Mouse (Mus musculus) heart, adult 18-20 months (tissue): ENCODE measurements around the gene Kcnb1. TPM values are rescaled to one million over a fixed set of nuclear protein-coding genes. Genes with fewer than 3 reads are reported as not detected.
"Not testable (repeated sequence)": the region's sequence is repeated elsewhere in the genome, so short reads cannot be mapped to it uniquely, and the experiment has no call there.

ENCODE experiments used
- DNase-seq, 2 experiments: peaks; one replicate each; pipeline ENCODE4 v3.0.0; 2021 to 2022; ENCODE audit warnings: mixed read lengths in 1 of 2
- total RNA-seq, 2 experiments: library from RNA; stranded (reverse); gene quantifications; 2 replicates each; pipeline ENCODE4 v1.2.3; 2021

Gene Kcnb1
- total RNA-seq, 2 experiments from 2014 or later = 32.8 to 36.1 TPM

DNA sequence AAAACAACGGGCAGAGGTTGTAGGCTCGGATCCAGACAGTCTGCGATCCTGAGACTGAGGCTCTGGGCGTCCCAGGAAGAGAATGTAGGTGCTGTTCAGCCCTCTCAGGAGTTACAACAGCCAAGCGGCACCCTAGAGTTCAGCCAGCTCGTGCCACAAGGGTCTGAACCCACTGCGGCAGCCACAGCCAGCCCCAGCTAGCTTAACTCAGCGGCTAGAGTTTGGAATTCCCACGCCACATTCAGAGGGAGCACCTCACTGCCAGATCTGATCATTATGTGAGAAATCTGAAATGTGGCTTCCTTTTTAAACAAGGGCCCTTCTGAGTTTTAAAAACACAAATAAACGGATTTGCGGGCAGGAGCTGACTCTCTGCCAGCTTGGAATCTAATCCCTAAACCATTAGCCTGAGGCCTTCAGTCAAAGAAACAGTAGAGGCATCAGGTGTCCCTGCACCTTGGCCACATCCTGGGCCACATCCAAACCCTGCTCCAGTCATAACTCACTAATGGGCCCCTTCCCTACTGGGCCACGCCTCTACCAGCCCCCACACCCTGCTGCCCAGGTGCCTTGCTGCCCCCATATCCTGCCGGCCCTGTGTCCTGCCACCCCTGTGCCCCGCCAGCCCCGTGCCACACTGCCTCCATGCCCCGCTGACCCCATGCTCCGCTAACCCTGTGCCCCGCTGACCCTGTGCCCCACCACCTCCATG, 16.1 kb upstream of the Kcnb1 start:
- no peak for DNase-seq

DNA sequence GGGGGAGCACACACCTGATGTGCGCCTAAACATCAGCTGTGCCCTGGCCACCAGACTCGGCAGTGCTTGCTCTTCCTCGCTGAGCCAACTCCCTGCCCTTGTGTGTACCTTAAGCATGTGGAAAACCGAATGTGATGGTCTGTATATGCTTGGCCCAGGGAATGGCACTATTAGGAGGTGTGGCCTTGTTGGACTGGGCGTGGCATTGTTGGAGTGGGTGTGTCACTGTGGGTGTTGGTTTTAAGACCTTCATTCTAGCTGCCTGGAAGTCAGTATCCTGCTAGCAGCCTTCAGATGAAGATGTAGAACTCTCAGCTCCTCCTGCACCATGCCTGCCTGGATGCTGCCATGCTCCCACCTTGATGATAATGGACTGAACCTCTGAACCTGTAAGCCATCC, 14.7 kb upstream of the Kcnb1 start:
- not testable (repeated sequence) for DNase-seq

- no peak for DNase-seq
These were observed 13.7 kb upstream of the Kcnb1 start for GRCm38 (mm10) chr2:167203505-167204166.

- no peak for DNase-seq
These were observed 11.7 kb upstream of the Kcnb1 start for GRCm38 (mm10) chr2:167201463-167202291.

DNA sequence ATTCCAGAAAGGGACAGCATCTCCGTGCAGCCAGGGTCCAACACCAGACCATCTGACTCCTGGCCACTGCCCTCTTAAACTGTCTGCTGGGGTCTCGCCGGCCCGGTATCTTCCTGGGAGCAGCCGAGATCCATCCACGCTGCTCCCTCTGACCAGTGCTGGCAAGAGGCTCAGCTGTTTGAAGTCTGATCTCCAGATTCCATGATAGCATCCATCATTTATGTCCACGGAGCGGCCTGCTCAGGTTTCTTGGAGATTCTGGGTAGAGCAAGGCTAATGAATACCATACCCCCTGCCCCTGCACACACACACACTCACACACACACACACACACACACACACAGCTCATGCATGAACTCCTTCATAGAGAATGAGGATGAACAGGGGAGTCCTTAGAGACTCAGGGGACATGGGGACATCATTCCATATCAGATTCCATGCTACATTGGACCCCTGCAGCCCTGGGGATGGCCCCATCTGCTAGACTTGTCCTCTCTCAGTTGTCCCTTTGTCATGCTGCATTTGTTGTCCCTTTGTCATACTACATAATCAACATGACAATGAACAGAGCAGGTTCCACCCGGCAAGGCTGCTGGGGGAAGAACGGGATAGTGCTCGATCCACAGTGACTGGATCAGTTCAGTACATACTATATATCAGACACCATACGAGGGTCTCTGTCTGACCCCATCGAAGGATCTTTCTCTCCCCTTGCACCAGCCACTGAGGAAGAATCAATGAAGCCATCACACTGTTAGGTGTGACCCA, 8.9 kb upstream of the Kcnb1 start:
- DNase-seq = no peak

GRCm38 (mm10) chr2:167193361-167193760, 3.4 kb upstream of the Kcnb1 start:
- DNase-seq = peak in 1 of 2 experiments; percentile 67

- peak; percentile 71 for DNase-seq
These were observed 472 bp downstream of the Kcnb1 start for GRCm38 (mm10) chr2:167189291-167190075.

- peak; percentile 87 to 94 for DNase-seq
These were observed 1.4 kb downstream of the Kcnb1 start for GRCm38 (mm10) chr2:167188315-167189207.

- DNase-seq = no peak
These were observed 2.8 kb downstream of the Kcnb1 start for GRCm38 (mm10) chr2:167187119-167187518.

- no peak for DNase-seq
These were observed 3.4 kb downstream of the Kcnb1 start for GRCm38 (mm10) chr2:167186544-167186943.

- DNase-seq = no peak
These were observed 4.0 kb downstream of the Kcnb1 start for GRCm38 (mm10) chr2:167186003-167186402.

GRCm38 (mm10) chr2:167185432-167185831, 4.5 kb downstream of the Kcnb1 start:
- DNase-seq = no peak

GRCm38 (mm10) chr2:167181662-167182389, 8.1 kb downstream of the Kcnb1 start:
- DNase-seq = no peak

- DNase-seq = no peak
These were observed 8.9 kb downstream of the Kcnb1 start for GRCm38 (mm10) chr2:167181096-167181495.

GRCm38 (mm10) chr2:167179301-167179700, 10.7 kb downstream of the Kcnb1 start:
- DNase-seq = no peak

DNA sequence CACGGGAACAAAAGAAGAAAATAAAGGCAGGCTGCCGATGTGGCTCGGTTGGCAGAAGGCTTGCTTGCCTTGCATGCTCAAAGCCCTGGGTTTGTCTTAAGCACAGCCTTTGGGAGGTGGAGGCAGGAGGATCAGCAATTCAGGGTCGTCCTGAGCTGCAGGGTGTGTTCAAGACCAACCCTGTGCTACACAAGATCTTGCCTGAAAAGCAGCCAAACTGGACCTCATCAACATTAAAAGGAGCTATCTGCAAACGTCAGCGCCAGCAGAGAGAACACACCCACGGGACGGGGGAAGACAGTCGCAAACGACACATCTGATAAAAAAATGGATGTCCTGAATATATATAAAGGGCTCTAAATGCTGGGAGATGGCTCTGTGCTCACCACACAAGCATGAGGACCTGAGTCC, 12.7 kb downstream of the Kcnb1 start:
- no peak for DNase-seq

- DNase-seq = peak in 1 of 2 experiments; percentile 64
These were observed 14.7 kb downstream of the Kcnb1 start for GRCm38 (mm10) chr2:167175284-167175683.

DNA sequence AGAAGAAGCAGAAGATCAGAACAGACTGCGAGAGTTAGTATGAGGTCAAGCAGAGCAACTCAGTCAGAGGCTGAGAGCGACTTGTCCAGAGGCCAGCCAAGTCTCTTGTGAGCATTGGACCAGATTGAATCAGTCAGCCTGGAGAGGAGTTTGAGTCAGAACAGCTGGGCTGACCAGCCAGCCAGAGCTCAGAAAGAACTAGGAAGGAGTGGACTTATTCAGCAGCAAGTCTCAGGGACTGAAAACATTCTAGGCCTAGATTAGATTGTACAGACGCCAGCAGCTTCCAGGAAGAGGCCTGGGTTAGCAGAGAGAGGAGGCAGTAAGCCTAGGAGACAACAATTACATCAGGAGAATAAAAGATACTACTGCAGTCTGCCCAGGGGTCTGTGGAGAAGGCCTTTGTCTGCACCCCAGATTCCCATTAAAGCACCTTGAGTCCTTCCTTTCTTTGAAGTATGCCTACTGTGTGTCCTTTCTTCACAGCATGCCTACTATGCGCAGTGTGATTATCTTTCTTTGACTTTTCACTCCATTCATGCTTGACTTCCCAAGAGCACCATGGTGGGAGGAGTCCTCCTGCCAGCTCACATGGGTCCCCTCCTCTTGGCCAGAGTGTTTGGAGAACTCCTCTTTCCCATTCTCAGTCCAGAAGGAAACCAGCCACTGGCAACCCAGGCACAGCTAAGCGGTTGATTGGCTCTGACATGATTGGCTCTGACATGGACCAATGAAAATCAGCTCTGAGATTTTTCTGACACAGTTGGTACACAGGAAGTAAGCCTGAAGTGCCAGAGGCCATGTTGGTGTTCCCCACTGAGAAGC, 16.7 kb downstream of the Kcnb1 start:
- peak; percentile 69 to 89 for DNase-seq
